Mouse (Mus musculus) retina, postnatal 1 day (tissue): ENCODE data around the gene Dpy19l3.

Experiments
- DNase-seq: peaks from one replicate; pipeline ENCODE4 v3.0.0-alpha.2; 2012

The Dpy19l3 gene

DNA sequence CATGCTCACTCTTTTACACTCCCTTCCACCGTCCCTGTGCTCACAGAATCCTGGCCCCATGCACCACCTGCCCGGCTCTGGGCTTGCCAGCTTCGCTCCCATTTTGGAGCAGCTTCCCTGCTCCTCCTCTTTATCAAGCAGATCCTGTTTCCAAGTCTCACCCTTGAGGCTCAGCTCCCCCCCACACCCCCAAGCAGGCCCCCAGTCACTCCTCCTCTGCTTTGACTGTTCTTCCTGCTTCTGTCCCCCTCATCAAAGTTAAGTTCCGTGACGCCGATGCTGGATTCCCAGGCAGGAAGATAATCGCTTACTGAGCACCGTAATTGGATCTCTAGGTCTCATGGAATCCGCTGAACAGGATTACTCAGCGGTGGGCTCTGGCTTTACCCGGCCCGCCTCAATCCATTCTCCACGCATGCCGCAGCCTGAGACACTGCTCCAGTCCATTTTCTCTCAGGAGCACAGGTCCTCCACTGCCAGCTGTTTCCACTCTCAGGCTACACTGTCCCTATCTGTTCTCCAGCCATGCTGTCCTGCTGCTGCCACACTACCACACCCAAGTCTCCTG, 6.8 kb downstream of the Dpy19l3 start:
- DNase-seq: peak; percentile 53

DNA sequence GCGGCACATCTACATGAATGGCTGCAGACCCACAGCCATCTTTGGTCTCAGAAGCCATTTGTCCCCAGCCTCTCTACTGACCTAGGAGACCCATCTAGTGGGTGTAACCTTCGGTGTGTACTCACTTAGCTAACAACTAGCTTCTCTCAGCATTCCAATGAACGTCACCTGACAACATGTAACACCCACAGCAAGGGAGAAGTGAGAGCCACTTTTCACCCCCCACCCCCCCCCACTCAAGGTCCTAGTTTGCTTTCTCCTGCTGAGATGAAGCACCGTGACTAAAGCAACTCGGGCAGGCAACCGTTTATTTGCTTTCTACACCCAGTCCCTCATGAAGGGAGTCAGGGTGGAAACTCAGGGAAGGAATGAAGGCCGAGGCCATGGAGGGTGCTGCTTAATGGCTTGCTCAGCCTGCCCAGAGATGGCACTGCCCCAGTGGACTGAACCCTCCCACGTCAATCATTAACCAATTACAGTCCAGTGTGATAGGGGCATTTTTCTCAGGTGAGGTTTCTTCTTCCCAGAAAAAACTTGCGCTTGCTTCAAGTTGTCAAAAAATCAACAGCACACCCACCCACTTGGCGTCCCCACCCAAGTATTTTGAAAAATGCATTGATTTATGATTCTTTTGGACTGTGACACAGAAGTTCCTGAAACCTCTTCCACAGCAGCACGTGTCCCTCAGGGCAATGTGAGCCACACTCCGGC, 7.4 kb downstream of the Dpy19l3 start:
- no peak for DNase-seq

DNA sequence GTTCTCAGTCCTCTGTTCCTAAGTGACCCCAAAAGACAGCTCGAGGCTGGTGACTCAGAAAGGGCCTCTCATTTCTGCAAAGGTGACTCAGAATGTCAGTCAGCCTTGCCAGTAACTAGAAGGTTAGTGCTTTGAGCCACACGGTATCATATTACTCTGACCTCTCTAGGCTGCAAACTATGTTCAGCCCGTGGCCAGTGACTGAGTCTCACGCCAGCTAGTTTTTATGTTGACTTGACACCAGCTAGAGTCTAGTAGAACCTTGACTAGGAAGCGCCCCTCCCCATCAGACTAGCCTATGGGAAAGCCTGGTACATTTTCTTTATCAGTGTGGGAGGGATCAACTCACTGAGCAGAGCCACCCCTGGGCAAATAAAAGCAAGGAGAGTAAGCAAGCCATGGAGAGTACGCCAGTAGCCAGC, 9.0 kb downstream of the Dpy19l3 start:
- DNase-seq: no peak

DNA sequence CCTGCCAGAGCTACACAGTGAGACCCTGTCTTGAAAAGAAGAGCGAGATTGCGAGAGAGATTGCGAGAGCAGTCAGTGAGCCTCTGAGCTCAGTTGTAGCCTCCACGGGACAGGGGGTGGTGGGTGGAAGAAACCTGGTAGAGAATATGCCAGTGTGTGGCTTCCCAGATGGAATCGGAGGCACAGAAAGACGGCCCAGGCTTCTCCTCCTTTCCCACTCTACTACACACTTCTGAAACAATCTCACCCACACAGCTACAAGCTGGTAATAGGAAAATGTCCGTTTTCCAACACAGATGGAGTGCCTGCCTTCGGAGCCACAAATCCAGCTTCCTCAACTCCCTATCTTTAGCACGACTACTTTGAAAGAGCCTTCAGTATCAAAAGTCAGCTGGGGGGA, 9.5 kb downstream of the Dpy19l3 start:
- no peak for DNase-seq

GRCm38 (mm10) chr7:35742310-35742709, 11.9 kb downstream of the Dpy19l3 start:
- DNase-seq: no peak

DNA sequence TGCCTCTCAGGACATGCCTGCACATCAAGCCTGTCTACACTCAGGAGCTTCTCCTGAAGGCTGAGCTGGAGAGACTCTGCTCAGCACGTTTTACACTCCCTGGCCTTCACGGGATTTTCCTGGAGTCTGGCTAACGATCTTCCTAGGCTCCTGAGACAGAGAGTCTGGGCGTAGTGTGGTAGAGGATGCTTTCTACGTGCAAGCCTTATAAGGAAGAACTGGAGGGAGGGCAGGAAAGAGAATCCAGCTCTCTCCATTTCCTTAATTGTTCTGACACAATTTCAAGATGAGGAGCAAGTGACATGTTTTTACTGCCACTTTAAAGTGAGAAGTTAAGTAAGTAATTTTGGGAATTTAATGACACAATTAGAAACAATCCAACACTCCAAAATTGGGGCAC, 12.4 kb downstream of the Dpy19l3 start:
- DNase-seq: no peak

GRCm38 (mm10) chr7:35740489-35741230, 13.6 kb downstream of the Dpy19l3 start:
- DNase-seq: peak; percentile 60

GRCm38 (mm10) chr7:35738871-35739270, 15.4 kb downstream of the Dpy19l3 start:
- no peak for DNase-seq

GRCm38 (mm10) chr7:35733313-35734050, 20.8 kb downstream of the Dpy19l3 start:
- peak; percentile 70 for DNase-seq

DNA sequence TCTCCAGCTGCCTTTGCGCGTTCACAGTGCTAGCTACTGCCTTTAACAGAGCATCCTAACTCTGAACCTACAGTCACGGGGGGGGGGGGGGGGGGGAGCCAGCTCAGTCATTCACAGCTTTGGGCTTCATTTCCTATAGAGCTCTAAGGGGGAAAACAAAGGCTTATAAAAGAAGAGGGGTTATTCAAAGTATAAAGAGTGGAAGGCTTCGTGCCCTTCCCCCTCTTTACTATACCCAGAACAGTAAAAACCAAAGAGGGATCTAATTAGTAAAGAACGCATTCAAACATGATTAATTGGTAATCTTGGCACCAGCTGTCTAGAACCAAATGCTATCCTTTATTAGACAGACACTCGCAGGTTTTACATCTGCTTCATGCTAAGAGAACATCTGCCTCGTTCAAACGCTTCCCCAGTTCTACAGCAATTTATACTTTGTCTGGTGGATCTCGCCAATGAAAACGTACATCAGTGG, 21.6 kb downstream of the Dpy19l3 start:
- peak; percentile 71 for DNase-seq

- peak; percentile 82 for DNase-seq
Measured at GRCm38 (mm10) chr7:35729621-35730031, 24.6 kb downstream of the Dpy19l3 start.

DNA sequence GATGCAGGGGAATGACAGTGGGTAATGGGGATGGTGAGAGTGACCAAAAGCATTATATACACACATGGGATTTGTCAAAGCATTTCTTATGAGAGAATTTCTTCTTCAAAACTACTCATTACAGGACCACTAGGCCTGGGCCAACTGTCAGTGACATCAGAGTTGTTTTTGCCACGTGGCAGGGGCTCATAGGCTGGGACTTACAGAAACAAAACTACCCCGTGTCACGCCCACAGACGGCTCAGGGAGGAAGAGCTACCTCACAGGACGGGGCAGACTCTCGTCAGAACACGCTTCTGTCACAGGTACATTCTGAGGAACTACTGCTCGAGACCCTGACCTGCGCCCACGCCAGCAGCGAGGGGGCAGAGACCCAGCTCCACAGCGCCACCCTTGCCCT, 25.9 kb downstream of the Dpy19l3 start:
- DNase-seq: no peak

DNA sequence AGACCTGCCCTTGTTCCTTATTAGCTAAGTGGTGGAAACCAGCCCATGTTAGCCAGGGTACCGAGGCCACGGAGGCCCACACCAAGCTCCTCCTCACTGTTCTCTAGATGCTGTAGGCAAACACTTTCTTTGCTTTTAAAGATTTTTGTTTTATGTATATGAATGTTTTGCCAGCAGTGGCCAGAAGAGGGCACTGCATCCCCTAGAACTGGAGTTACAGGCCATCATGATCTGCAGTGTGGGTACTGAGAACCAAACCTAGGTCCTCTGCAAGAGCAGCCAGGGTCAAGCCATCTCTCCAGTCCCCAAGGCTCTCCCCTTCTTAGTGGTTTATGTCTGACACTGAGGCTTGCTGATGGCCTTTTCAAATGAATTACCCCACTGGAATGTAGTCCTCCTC, 31.2 kb downstream of the Dpy19l3 start:
- DNase-seq: no peak

- peak; percentile 27 for DNase-seq
Measured at GRCm38 (mm10) chr7:35718421-35719178, 35.7 kb downstream of the Dpy19l3 start.

GRCm38 (mm10) chr7:35710366-35710765, 43.9 kb downstream of the Dpy19l3 start:
- DNase-seq: no peak

- no peak for DNase-seq
Measured at GRCm38 (mm10) chr7:35708101-35708500, 46.2 kb downstream of the Dpy19l3 start.

DNA sequence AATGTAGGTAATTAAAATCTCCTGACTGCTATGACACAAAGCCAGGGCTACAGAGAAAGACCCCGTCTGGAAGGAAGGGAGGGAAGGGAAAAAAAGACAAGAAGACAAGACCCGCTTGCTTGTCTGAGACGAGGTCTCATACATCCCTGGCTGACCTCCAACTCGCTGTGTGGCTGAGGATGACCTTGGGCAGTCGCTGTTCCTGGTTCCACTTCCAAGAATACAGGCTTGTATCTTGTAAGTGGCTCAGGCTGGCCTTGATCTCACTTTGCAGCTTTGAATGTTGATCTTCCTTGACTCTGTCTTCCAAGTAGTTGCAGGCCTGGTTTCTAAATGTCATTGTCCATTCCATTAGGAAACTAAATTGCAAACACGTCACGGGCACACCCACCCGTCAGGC, 55.2 kb downstream of the Dpy19l3 start:
- DNase-seq: no peak

DNA sequence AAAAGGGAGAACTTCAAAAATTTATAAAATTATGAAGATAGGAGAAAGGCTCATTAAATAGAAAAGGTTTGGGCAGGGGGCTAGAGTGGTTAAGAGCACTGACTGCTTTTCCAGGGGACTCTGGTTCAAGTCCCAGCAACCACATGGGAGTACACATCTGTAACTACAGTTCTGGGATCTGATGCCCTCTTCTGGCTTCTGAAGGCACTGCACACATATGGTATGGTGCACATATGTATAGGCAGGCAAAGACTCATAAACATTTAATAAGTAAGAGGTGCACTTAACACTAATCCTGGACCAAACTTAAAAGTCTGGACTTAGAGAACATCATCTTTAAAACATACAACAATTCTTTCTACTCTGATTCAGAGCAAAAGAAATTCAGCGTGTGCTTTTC, 56.2 kb downstream of the Dpy19l3 start:
- no peak for DNase-seq

GRCm38 (mm10) chr7:35692641-35693040, 61.6 kb downstream of the Dpy19l3 start:
- no peak for DNase-seq

GRCm38 (mm10) chr7:35692117-35692516, 62.1 kb downstream of the Dpy19l3 start:
- no peak for DNase-seq

DNA sequence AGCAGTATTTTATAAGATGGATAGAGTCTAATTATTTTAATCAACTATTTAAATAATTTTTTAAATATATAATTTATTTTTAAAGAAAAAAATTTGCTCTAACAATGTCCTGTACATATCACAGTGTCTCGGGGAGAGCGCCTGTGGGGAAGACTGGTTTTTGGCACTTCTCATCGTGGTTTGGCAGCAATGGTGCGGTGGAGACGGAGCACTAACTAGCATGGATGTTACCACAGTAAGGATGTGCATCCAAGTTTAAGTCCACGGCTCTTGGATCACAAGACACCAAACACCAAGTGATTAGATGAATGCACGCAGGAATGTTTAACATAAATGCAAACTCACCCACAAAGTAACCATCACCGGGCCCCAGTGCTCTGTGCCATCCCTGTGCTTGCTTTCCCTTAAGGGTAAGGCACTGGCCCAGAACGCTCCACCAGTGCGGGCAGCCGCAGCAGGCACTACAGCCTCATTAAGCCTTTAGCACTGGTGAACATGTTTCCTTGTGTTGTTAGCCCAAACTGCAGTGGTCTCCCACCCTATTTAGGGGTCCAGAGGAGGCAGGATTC, 65.4 kb downstream of the Dpy19l3 start:
- DNase-seq: no peak

DNA sequence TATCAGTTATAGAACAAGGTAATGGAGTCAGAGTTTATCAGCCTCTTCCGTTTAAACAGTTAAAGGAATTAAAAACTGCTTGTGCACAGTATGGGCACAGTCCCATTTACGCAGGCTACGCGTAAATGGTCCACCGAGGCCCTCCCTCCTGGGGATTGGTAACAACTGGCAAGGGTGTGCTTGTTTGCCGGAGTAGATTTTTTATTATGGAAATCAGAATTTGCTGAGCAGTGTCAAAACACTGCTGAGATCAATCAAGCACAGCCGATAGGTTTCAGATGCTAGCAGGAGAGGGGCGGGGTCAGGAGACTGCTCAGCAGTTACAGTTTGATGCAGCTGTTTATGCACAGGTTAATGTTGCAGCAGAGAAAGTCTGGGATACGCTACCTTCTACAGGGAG, 66.0 kb downstream of the Dpy19l3 start:
- no peak for DNase-seq
